Mouse (Mus musculus): ENCODE data around the gene Adgre4.

- no peak for TF ChIP-seq EP300 (IDR thresholded peaks at IDR 0.05)
- no peak for TF ChIP-seq CTCF (IDR thresholded peaks at IDR 0.05)
Measured at GRCm38 (mm10) chr17:55883631-55884030, 133.8 kb downstream of the Adgre4 start.
